Mouse (Mus musculus): ENCODE results near the gene Adamts17. TPM values are rescaled to one million over a fixed set of nuclear protein-coding genes. Genes with fewer than 3 reads are reported as not detected.

Adamts17 gene
- total and polyA plus RNA-seq, 3 experiments: 0.33 to 0.42 TPM; not detected in 1

- H3K9ac ChIP-seq (ENCODE audit: control insufficient read depth, low read depth, low read length, poor library complexity, severe bottlenecking): no peak overlapping the region
- H3K79me2 ChIP-seq (ENCODE audit: control insufficient read depth, insufficient read depth, low read length, poor library complexity): no peaks in the 10 kb centered on the region
- no peaks in the 10 kb centered on the region for H3K4me1 ChIP-seq (ENCODE audit: control insufficient read depth in 1 of 2, insufficient read depth in 2 of 2, low read length in 2 of 2)
- H3K36me3 ChIP-seq (ENCODE audit: control insufficient read depth in 1 of 2, insufficient read depth in 2 of 2, low read length in 2 of 2): no peaks in the 10 kb centered on the region
- no peaks in the 10 kb centered on the region for H3K27me3 ChIP-seq (ENCODE audit: control insufficient read depth in 1 of 2, insufficient read depth in 2 of 2, low read length in 2 of 2)
- DNase-seq (ENCODE audit: low read depth, low spot score): no peak
- no peaks in the 10 kb centered on the region for H3K9me3 ChIP-seq (replicated peaks; ENCODE audit: insufficient read depth, low read length)
- H3K27ac ChIP-seq (ENCODE audit: control insufficient read depth, low read depth, low read length): no peak overlapping the region
- no peak overlapping the region for H3K4me3 ChIP-seq (ENCODE audit: control insufficient read depth in 1 of 2, insufficient read depth in 1 of 2, low read depth in 2 of 2, low read length in 2 of 2)
- TF ChIP-seq MYB (IDR thresholded peaks at IDR 0.05; ENCODE audit: low read depth, low read length): no peak
- TF ChIP-seq CHD2 (IDR thresholded peaks at IDR 0.05; ENCODE audit: low read length): no peak
- no peak for TF ChIP-seq GATA1 (IDR thresholded peaks at IDR 0.05; ENCODE audit: low read depth, low read length)
- TF ChIP-seq MAX (IDR thresholded peaks at IDR 0.05; ENCODE audit: low read length): no peak
- no peak for TF ChIP-seq NRF1 (IDR thresholded peaks at IDR 0.05; ENCODE audit: insufficient read depth, low read depth, low read length, poor library complexity, severe bottlenecking)
- TF ChIP-seq SIN3A (IDR thresholded peaks at IDR 0.05; ENCODE audit: low read length): no peak
- TF ChIP-seq KAT2A (conservative IDR thresholded peaks at IDR 0.05; ENCODE audit: low read depth, low read length): no peak
- no peak for TF ChIP-seq BHLHE40 (IDR thresholded peaks at IDR 0.05; ENCODE audit: borderline replicate concordance, low read depth, low read length)
- TF ChIP-seq POLR2A (IDR thresholded peaks at IDR 0.05; ENCODE audit: control insufficient read depth in 1 of 2, insufficient read depth in 1 of 2, low read depth in 1 of 2, low read length in 2 of 2, poor library complexity in 1 of 2): no peak
- no peak for TF ChIP-seq ZNF384 (IDR thresholded peaks at IDR 0.05; ENCODE audit: low read depth, low read length)
- TF ChIP-seq GABPA (IDR thresholded peaks at IDR 0.05; ENCODE audit: low read depth, low read length): no peak
- TF ChIP-seq ELF1 (IDR thresholded peaks at IDR 0.05; ENCODE audit: low read depth, low read length): no peak
- no peak for TF ChIP-seq RAD21 (IDR thresholded peaks at IDR 0.05; ENCODE audit: low read depth, low read length)
- no peak for TF ChIP-seq MXI1 (IDR thresholded peaks at IDR 0.05; ENCODE audit: low read depth, low read length)
- TF ChIP-seq USF2 (IDR thresholded peaks at IDR 0.05; ENCODE audit: borderline replicate concordance in 1 of 2, insufficient read depth in 1 of 2, low read depth in 1 of 2, low read length in 2 of 2): no peak
- TF ChIP-seq ZKSCAN1 (IDR thresholded peaks at IDR 0.05; ENCODE audit: low read depth, low read length): no peak
- no peak for TF ChIP-seq JUND (IDR thresholded peaks at IDR 0.05; ENCODE audit: low read depth, low read length)
- TF ChIP-seq USF1 (IDR thresholded peaks at IDR 0.05; ENCODE audit: low read depth, low read length): no peak
- no peak for TF ChIP-seq TCF12 (IDR thresholded peaks at IDR 0.05; ENCODE audit: low read depth, low read length)
- no peak for TF ChIP-seq ETS1 (IDR thresholded peaks at IDR 0.05; ENCODE audit: low read depth, low read length)
Measured at GRCm38 (mm10) chr7:66806801-66807200, 32.7 kb upstream of the Adamts17 start.

GRCm38 (mm10) chr7:66810436-66810835 is 29.1 kb upstream of the Adamts17 start:
- Histone ChIP-seq H3K27ac (ENCODE audit: control insufficient read depth, low read depth, low read length) (no peak overlapping the region), H3K36me3 (ENCODE audit: control insufficient read depth in 1 of 2, insufficient read depth in 2 of 2, low read length in 2 of 2) (no peaks in the 10 kb centered on the region), H3K9ac (ENCODE audit: control insufficient read depth, low read depth, low read length, poor library complexity, severe bottlenecking) (no peak overlapping the region), H3K4me3 (ENCODE audit: control insufficient read depth in 1 of 2, insufficient read depth in 1 of 2, low read depth in 2 of 2, low read length in 2 of 2) (no peak overlapping the region), H3K9me3 (replicated peaks; ENCODE audit: insufficient read depth, low read length) (no peaks in the 10 kb centered on the region), H3K4me1 (ENCODE audit: control insufficient read depth in 1 of 2, insufficient read depth in 2 of 2, low read length in 2 of 2) (no peaks in the 10 kb centered on the region), H3K27me3 (ENCODE audit: control insufficient read depth in 1 of 2, insufficient read depth in 2 of 2, low read length in 2 of 2) (no peaks in the 10 kb centered on the region), H3K79me2 (ENCODE audit: control insufficient read depth, insufficient read depth, low read length, poor library complexity) (no peaks in the 10 kb centered on the region)
- DNase-seq (ENCODE audit: low read depth, low spot score): no peak
- TF ChIP-seq KAT2A (conservative IDR thresholded peaks at IDR 0.05; ENCODE audit: low read depth, low read length) (no peak), EP300 (IDR thresholded peaks at IDR 0.05; ENCODE audit: low read depth in 1 of 2, low read length in 2 of 2) (no peak), ZMIZ1 (IDR thresholded peaks at IDR 0.05; ENCODE audit: low read depth, low read length) (no peak), USF2 (IDR thresholded peaks at IDR 0.05; ENCODE audit: borderline replicate concordance in 1 of 2, insufficient read depth in 1 of 2, low read depth in 1 of 2, low read length in 2 of 2) (no peak), NELFE (IDR thresholded peaks at IDR 0.05; ENCODE audit: low read depth, low read length) (no peak), MAFK (IDR thresholded peaks at IDR 0.05; ENCODE audit: borderline replicate concordance, low read depth, low read length) (no peak), TBP (IDR thresholded peaks at IDR 0.05; ENCODE audit: low read depth, low read length) (no peak)

Data from MEL (cell line).